Mouse (Mus musculus): Measurements from ENCODE around the gene CK137956. TPM values are rescaled to one million over a fixed set of nuclear protein-coding genes. Genes with fewer than 3 reads are reported as not detected.

Gene CK137956
- total and polyA plus RNA-seq, 2 experiments from 2014 or later, result not detected

GRCm38 (mm10) chr4:127903954-127904353, 66.8 kb downstream of the CK137956 start:
- DNase-seq (ENCODE audit: low spot score) (no peak), ATAC-seq (ENCODE audit: insufficient read depth, low read depth) (no peak)
- Histone ChIP-seq H3K9me3 (replicated peaks; ENCODE audit: control insufficient read depth, low read length) (no peaks in the 10 kb centered on the region), H3K4me1 (ENCODE audit: control insufficient read depth, insufficient read depth) (no peaks in the 10 kb centered on the region), H3K27me3 (ENCODE audit: control insufficient read depth, insufficient read depth, low read length) (no peaks in the 10 kb centered on the region), H3K9ac (replicated peaks; ENCODE audit: low read depth, low read length) (no peak overlapping the region), H3K4me2 (ENCODE audit: low read depth, low read length) (no peak overlapping the region), H3K4me3 (ENCODE audit: low read depth, low read length) (no peak overlapping the region), H3K36me3 (replicated peaks; ENCODE audit: control insufficient read depth, insufficient read depth, low read length) (no peaks in the 10 kb centered on the region), H3K27ac (ENCODE audit: low read depth) (no peak overlapping the region)
- WGBS, result 57% methylated on average over 3 of the region's 3 CpGs
- no peak for TF ChIP-seq EP300 (IDR thresholded peaks at IDR 0.05; ENCODE audit: low read depth)
- no peak for TF ChIP-seq CTCF (IDR thresholded peaks at IDR 0.05; ENCODE audit: low read depth)

GRCm38 (mm10) chr4:127900893-127901456, 69.8 kb downstream of the CK137956 start:
- no peaks in the 10 kb centered on the region for H3K27me3 ChIP-seq (ENCODE audit: control insufficient read depth, insufficient read depth, low read length)
- no peaks in the 10 kb centered on the region for H3K4me1 ChIP-seq (ENCODE audit: control insufficient read depth, insufficient read depth)
- ATAC-seq (ENCODE audit: insufficient read depth, low read depth) (no peak), DNase-seq (ENCODE audit: low spot score) (no peak)
- no peak overlapping the region for H3K27ac ChIP-seq (ENCODE audit: low read depth)
- H3K4me3 ChIP-seq (ENCODE audit: low read depth, low read length), result no peak overlapping the region
- no peaks in the 10 kb centered on the region for H3K9me3 ChIP-seq (replicated peaks; ENCODE audit: control insufficient read depth, low read length)
- TF ChIP-seq CTCF (IDR thresholded peaks at IDR 0.05; ENCODE audit: low read depth), result no peak
- TF ChIP-seq EP300 (IDR thresholded peaks at IDR 0.05; ENCODE audit: low read depth), result no peak
- no peak overlapping the region for H3K9ac ChIP-seq (replicated peaks; ENCODE audit: low read depth, low read length)
- H3K36me3 ChIP-seq (replicated peaks; ENCODE audit: control insufficient read depth, insufficient read depth, low read length), result no peaks in the 10 kb centered on the region
- 84% methylated on average over 7 of the region's 7 CpGs for WGBS
- no peak overlapping the region for H3K4me2 ChIP-seq (ENCODE audit: low read depth, low read length)

GRCm38 (mm10) chr4:127889071-127889470, 81.7 kb downstream of the CK137956 start:
- H3K27ac ChIP-seq (ENCODE audit: low read depth), result no peak overlapping the region
- no peaks in the 10 kb centered on the region for H3K4me1 ChIP-seq (ENCODE audit: control insufficient read depth, insufficient read depth)
- no peaks in the 10 kb centered on the region for H3K9me3 ChIP-seq (replicated peaks; ENCODE audit: control insufficient read depth, low read length)
- H3K4me3 ChIP-seq (ENCODE audit: low read depth, low read length), result no peak overlapping the region
- TF ChIP-seq EP300 (IDR thresholded peaks at IDR 0.05; ENCODE audit: low read depth), result no peak
- no peak for TF ChIP-seq CTCF (IDR thresholded peaks at IDR 0.05; ENCODE audit: low read depth)
- no peaks in the 10 kb centered on the region for H3K36me3 ChIP-seq (replicated peaks; ENCODE audit: control insufficient read depth, insufficient read depth, low read length)
- 73% methylated on average over 7 of the region's 7 CpGs for WGBS
- DNase-seq (ENCODE audit: low spot score) (no peak), ATAC-seq (ENCODE audit: insufficient read depth, low read depth) (no peak)
- H3K4me2 ChIP-seq (ENCODE audit: low read depth, low read length), result no peak overlapping the region
- H3K9ac ChIP-seq (replicated peaks; ENCODE audit: low read depth, low read length), result no peak overlapping the region
- H3K27me3 ChIP-seq (ENCODE audit: control insufficient read depth, insufficient read depth, low read length), result no peaks in the 10 kb centered on the region

- no peak for DNase-seq (ENCODE audit: low spot score)
- WGBS, result 79% methylated on average over 8 of the region's 8 CpGs
- ATAC-seq (ENCODE audit: insufficient read depth, low read depth), result no peak
- Histone ChIP-seq H3K36me3 (replicated peaks; ENCODE audit: control insufficient read depth, insufficient read depth, low read length) (no peaks in the 10 kb centered on the region), H3K4me3 (ENCODE audit: low read depth, low read length) (no peak overlapping the region), H3K27me3 (ENCODE audit: control insufficient read depth, insufficient read depth, low read length) (no peaks in the 10 kb centered on the region), H3K9me3 (replicated peaks; ENCODE audit: control insufficient read depth, low read length) (peaks cover 7% of the 10 kb centered on the region; the same call in 1 of the 2 replicates), H3K9ac (replicated peaks; ENCODE audit: low read depth, low read length) (no peak overlapping the region), H3K4me1 (ENCODE audit: control insufficient read depth, insufficient read depth) (no peaks in the 10 kb centered on the region), H3K27ac (ENCODE audit: low read depth) (no peak overlapping the region), H3K4me2 (ENCODE audit: low read depth, low read length) (no peak overlapping the region)
- TF ChIP-seq CTCF (IDR thresholded peaks at IDR 0.05; ENCODE audit: low read depth), result no peak
- no peak for TF ChIP-seq EP300 (IDR thresholded peaks at IDR 0.05; ENCODE audit: low read depth)
Observed at GRCm38 (mm10) chr4:127878966-127879365, 91.8 kb downstream of the CK137956 start.

Other genes with a start within 250 kb of the CK137956 start
- 0.04 TPM in 1 of 2 replicates, not detected in the other for gene Csmd2, start 16.9 kb upstream of the CK137956 start, total RNA-seq (2014; rRNA removed; ENCODE audit: low replicate concordance)
- 0.01 TPM in 1 of 2 replicates, not detected in the other for gene Csmd2, start 16.9 kb upstream of the CK137956 start, polyA plus RNA-seq (2015; fragmentation: Nextera tagmentation; extraction: Ambion mirVana)

Measured in heart, postnatal 0 days (tissue).